Mouse (Mus musculus): Measurements from ENCODE around the gene Taar4.

Taar4 gene

DNA sequence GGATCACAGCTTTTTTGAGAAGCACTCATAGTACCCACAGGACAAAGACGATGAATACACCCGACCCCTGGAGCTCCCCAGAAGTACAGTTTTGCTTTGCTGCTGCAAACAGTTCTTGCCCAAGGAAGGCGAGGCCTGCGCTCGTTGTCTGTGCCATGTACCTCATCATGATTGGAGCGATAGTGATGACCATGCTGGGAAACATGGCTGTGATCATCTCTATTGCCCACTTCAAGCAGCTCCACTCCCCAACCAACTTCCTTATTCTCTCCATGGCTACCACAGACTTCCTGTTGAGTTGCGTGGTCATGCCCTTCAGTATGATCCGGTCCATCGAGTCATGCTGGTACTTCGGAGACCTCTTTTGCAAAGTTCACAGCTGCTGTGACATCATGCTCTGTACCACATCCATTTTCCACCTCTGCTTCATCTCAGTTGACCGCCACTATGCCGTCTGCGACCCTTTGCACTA is at the start of gene Taar4:
Gene Taar4, plus strand, starts transcription at position 51 of the 472 bp plus-strand sequence.
- no peak for DNase-seq

DNA sequence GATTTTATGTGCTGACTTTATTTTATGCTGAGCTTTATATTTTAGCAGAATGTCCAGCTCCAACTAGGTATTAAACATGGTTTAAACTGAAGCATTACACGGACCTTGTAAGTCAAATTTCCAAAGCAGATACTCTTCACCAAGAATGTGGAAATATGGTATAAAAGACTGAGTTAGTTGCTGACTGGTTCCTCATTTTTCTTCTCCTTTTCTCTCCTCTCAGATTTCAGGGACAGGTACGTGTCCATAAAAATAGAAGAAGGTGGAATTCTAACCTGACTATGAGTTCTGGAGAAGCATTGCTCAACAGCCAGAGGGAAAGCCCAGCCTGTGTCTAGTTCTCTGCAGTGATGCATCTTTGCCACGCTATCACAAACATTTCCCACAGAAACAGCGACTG is 40.2 kb upstream of the Taar4 start, which contains the start of gene Taar1:
Gene Taar1, plus strand, starts transcription at position 301 of the 400 bp plus-strand sequence.
- no peak for DNase-seq

- no peak for DNase-seq
These were observed 37.8 kb upstream of the Taar4 start for GRCm38 (mm10) chr10:23922468-23922867.

GRCm38 (mm10) chr10:23923941-23924340 is 36.4 kb upstream of the Taar4 start:
- DNase-seq = no peak

DNA sequence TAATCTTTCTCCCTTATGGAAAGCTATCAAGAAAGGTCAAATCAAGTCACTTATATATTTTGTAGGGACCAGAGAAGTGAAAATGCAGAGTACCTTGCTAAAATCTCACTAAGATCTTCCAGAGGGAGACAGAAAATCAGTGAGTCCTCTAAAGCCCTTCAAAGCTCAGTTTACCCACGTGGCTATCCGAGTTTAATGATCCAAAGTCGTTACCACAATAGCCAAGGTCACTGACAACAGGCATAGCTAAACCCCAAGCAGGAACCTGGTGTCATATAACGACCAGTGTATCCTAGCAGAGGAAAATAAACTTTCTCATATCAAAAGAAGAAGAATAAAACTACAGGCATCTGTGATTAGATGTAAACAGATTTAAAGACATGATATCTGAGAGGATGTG is 22.7 kb upstream of the Taar4 start:
- no peak for DNase-seq

- DNase-seq = no peak
These were observed 22.0 kb upstream of the Taar4 start, which contains the start of gene Taar2 for GRCm38 (mm10) chr10:23938312-23938711. Gene Taar2, plus strand, starts transcription at chr10:23938572.

DNA sequence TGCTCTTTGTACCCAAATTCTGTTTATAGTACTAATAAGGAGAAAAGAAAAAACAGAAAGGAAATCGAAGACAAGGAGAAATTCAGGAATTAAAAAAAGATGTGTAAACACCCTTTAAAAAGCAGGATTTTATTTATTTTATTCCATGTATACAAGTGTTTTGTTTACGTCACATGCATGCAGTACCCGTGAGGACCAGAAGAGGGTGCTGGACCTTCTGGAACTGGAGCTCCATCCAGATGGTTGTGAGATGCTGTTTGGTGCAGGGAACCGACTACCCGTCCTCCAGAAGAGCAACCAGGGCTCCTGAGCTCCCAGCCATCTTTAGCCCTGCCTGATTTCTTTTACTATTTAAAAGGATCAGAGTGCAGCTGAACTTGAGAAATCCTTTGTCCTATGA is 17.8 kb upstream of the Taar4 start:
- no peak for DNase-seq

GRCm38 (mm10) chr10:23948026-23948425 is 12.3 kb upstream of the Taar4 start:
- peak; percentile 7 for DNase-seq

DNA sequence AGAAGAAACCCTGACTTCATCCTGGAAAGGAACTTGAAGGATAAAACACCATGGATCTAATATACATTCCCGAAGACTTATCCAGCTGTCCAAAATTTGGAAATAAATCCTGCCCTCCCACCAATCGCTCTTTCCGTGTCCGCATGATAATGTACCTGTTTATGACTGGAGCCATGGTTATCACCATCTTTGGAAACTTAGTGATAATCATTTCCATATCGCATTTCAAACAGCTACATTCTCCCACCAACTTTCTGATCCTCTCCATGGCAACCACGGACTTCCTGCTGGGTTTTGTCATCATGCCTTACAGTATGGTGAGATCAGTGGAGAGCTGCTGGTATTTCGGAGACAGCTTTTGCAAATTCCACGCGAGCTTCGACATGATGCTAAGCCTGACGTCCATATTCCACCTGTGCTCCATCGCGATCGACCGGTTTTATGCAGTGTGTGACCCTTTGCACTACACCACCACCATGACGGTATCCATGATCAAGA is 10.7 kb upstream of the Taar4 start, which contains the start of gene Taar3:
Gene Taar3, plus strand, starts transcription at position 51 of the 498 bp plus-strand sequence.
- no peak for DNase-seq

GRCm38 (mm10) chr10:23951714-23952113 is 8.6 kb upstream of the Taar4 start:
- no peak for DNase-seq

GRCm38 (mm10) chr10:23959071-23959470 is 1.2 kb upstream of the Taar4 start:
- DNase-seq = no peak

DNA sequence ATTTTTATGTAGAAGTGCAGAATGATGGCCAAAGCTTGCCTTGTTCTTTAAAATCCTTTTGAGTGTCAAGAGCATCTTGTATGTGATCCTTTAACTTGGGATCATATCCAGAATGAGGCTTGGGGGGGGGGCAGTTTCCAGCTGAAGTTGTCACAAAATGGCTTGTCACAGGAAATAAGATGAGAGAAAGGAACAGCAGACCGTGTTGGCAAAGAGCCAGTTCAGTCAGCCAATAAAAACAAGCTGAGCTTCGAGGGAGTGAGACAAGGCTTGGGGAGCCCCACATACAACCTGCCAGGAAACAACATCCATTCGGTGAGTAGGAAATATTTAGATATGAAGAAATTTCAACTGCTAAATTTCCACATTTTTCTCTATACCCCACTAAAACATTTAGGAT is 3.1 kb downstream of the Taar4 start:
- no peak for DNase-seq

DNA sequence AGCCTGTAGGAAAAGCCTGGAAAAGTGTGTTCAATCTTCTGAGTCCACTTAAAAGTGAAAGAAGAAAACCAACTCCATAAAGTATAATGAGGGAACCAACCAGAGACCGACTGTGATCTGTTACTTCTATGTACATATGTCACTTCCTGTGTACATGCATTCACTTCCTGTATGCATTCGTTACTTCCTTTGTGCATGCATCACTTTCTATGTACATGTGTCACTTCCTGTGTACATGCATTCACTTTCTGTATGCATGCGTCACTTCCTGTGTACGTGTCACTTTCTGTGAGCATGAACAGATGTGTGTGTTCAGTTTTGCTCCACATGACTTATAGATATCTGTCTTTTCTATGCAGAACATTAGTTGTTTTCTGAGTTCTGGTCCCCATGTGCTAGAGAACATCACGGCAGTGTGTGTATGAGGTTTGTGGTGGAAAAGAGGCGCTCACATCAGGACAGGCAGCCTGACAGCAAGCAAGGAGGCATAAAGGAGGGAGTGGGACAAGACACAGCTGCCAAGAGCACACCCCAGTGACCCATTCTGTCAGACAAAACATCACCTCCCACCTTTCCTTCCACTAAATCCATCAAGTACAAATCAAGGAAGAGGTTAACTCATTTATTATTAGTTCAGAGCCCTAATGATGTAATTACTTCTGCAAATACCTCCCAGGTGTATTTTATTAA is 4.8 kb downstream of the Taar4 start:
- no peak for DNase-seq

- no peak for DNase-seq
These were observed 10.4 kb downstream of the Taar4 start, which contains the start of gene Taar5 for GRCm38 (mm10) chr10:23970656-23971165. Gene Taar5, plus strand, starts transcription at chr10:23970706.

DNA sequence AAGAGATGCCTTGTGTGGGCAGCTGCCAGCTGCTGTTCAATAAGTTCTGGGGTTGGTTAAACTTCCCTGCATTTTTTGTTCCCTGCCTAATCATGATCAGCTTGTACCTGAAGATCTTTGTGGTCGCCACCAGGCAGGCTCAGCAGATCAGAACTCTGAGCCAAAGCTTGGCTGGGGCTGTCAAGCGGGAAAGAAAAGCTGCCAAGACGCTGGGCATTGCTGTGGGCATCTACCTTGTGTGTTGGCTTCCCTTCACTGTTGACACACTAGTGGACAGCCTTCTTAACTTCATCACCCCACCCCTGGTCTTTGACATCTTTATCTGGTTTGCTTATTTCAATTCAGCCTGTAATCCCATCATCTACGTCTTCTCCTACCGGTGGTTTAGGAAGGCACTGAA is 11.0 kb downstream of the Taar4 start:
- no peak for DNase-seq

- no peak for DNase-seq
These were observed 17.7 kb downstream of the Taar4 start for GRCm38 (mm10) chr10:23977958-23978357.

DNA sequence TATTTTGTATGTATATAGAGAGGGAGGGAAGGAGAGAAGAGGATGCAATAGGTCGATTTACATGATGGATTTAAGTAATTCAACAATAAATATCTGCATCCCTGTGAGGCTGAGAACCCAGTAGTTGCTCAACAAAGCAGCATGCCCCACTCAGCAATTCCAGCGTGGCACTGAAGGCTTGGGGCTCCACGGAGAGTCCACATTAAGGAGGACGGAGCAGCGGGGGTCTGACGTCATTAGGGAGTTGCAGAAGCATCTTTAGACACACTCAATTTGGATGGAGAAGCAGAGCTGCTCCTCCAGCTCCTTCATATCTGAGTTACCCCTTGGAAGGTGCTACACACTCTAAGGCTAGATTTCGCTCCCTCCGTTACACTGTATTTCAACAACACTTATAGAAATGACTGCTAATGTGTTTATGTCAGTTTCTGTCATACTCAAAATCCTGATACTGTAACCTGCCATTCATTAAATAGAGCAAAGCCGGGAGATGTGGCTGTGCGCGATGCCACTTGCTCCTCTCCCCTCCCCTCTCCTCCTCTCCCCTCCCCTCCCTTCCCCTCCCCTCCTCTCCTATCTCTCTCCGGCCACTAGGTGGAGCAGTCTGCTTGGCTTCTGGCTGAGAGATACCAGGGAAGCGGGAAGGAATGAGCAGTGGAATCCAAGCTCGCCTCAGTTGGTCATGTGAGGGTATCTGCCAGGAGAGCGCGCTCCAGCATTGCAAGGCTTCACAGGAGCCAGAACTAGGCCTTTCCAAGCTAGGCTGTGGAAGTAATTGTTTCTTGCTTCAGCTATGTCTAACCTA is 18.8 kb downstream of the Taar4 start:
- peak; percentile 76 for DNase-seq

- DNase-seq = no peak
These were observed 25.3 kb downstream of the Taar4 start, which contains the start of gene Taar6 for GRCm38 (mm10) chr10:23985546-23985945. Gene Taar6, minus strand, starts transcription at chr10:23985646.

DNA sequence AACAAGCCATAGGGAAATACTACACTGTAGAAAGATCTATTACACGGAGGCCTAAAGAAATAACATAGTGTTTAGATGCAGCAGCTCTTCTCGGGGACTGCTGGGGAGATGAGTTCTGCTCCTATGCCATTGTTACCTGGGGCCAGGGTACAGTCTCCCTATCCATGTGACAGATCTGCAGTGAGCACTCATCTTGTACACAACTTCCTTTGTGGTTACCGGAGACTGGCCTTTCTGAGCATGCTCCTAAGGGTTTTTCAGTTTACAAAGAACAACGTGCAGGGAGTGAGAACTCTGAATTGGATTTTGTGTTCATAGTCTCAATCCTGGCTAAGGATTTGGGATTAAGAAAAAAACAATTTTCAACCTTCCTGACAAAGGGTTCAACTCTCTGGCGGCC is 26.1 kb downstream of the Taar4 start:
- DNase-seq = no peak

GRCm38 (mm10) chr10:23993381-23993780 is 33.1 kb downstream of the Taar4 start, which contains the start of gene Taar7a:
Gene Taar7a, minus strand, starts transcription at chr10:23993481.
- no peak for DNase-seq

DNA sequence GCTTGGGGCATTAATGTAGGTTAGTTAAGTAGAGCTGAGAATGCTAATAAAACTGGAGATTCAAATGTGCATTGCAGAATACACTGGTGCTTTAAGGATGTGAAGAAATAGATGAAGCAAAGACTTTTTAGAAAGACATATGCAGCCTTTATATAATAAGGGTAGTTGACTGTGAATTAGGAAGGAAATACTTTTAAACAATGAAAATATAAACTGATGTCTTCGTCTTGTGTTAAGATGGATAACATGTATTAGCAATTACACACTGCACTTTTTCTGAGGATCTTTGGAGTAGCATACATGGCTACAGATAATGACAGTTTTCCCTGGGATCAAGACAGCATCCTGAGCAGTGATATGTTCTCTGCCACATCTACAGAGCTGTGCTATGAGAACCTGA is 39.3 kb downstream of the Taar4 start, which contains the start of gene Taar7b:
Gene Taar7b, plus strand, starts transcription at position 301 of the 400 bp plus-strand sequence.
- DNase-seq = no peak

DNA sequence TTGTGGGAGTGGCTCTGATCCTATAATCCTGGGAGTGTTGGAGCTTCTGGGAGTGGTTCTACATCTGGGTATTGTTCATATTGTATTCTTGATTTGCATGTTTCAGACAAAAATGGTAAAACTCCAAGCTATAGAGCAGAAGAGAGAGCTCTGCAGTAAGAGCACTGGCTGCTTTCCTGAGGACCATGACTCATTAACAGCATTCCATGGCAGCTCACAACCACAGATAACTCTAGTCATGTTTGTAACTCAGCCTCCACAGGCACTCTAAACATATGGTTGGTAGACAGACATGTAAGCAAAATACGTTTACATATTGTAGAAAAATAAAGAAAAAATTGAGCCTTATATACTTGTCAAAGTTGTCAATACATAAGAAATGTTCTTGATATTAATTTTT is 46.1 kb downstream of the Taar4 start:
- no peak for DNase-seq

- DNase-seq = no peak
These were observed 46.7 kb downstream of the Taar4 start for GRCm38 (mm10) chr10:24007034-24007433.

All from lung, postnatal 14 days (tissue).